Mouse (Mus musculus) kidney, adult 2 months (tissue): ENCODE measurements around the gene Gmip. TPM values are rescaled to one million over a fixed set of nuclear protein-coding genes. Genes with fewer than 3 reads are reported as not detected.

Experiments
- DNase-seq: peaks from one replicate; pipeline ENCODE4 v3.0.0; 2021
- H3K27ac ChIP-seq: fragments of 200-500 bp; 2 replicates; pipeline ENCODE4 v1.5.1; 2012; ENCODE audit warnings: low read depth, low read length, control low read depth, inconsistent platforms; ENCODE audit not compliant: insufficient read depth
- H3K27me3 ChIP-seq: fragments of 200-500 bp; replicated peaks from 2 replicates; pipeline ENCODE4 v1.6.1; 2012; ENCODE audit warnings: mild to moderate bottlenecking, moderate library complexity, low read length, inconsistent platforms; ENCODE audit not compliant: control insufficient read depth, insufficient read depth
- H3K36me3 ChIP-seq: fragments of 200-500 bp; 2 replicates; pipeline ENCODE4 v1.6.1; 2012; ENCODE audit warnings: mild to moderate bottlenecking, moderate library complexity, low read length, inconsistent platforms; ENCODE audit not compliant: control insufficient read depth, insufficient read depth
- H3K4me1 ChIP-seq: fragments of 200-500 bp; 2 replicates; pipeline ENCODE4 v1.6.1; 2011; ENCODE audit warnings: low read length; ENCODE audit not compliant: control insufficient read depth, insufficient read depth
- H3K4me3 ChIP-seq: fragments of 200-500 bp; 2 replicates; pipeline ENCODE4 v1.5.1; 2011; ENCODE audit warnings: mild to moderate bottlenecking, low read depth, low read length, control low read depth; ENCODE audit not compliant: insufficient read depth
- CTCF ChIP-seq: fragments of 200-500 bp; conservative IDR thresholded peaks from 2 replicates; pipeline ENCODE4 v1.5.1; 2011; ENCODE audit warnings: low read depth, mild to moderate bottlenecking, control low read depth, low read length, moderate library complexity, mixed read lengths; ENCODE audit not compliant: insufficient read depth, insufficient read length
- POLR2A ChIP-seq: fragments of 200-500 bp; IDR thresholded peaks from one replicate; pipeline ENCODE4 v1.6.1; 2011; ENCODE audit warnings: low read depth, low read length, control low read depth
- WGBS: fragments of 180-500 bp; shearing (Covaris S2); methylation state at CpG from one replicate; pipeline ENCODE4 v1.1.7; 2018; 5-methylcytosine and 5-hydroxymethylcytosine counted together
- polyA plus RNA-seq: library from polyadenylated mRNA; depleted of rRNA; stranded (reverse); fragments of >200 nt; gene quantifications from 2 replicates; pipeline ENCODE4 v1.2.3, GENCODE M21; 2012

Gene Gmip
- polyA plus RNA-seq, 1 experiment = 15.8 TPM

DNA sequence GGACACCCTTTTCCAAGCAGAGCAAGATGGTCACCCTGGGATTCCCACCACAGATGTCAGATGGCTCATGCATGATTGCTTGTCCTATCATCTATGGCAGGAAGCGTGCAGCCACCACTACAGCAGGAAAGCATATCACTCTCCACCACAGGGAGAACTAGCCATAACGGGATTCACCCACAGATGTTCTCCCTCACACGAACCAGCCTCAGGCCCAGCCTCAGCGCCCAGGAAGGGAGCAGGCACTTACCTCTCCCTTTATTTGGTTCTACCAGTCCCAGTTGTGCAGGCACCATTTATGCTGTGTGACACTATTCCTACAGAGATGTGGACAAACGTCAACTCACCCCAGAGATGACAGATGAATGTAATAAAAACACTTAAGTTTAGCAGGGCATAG lies 19.4 kb upstream of the Gmip start:
- Histone ChIP-seq H3K4me3 (no peak overlapping the region), H3K27me3 (no peaks in the 10 kb centered on the region), H3K27ac (no peak overlapping the region), H3K36me3 (no peaks in the 10 kb centered on the region), H3K4me1 (peaks cover 7% of the 10 kb centered on the region; the same call in 1 of the 2 replicates)
- 87% methylated on average over 5 of the region's 5 CpGs for WGBS
- TF ChIP-seq CTCF (no peak), POLR2A (no peak)
- no peak for DNase-seq

DNA sequence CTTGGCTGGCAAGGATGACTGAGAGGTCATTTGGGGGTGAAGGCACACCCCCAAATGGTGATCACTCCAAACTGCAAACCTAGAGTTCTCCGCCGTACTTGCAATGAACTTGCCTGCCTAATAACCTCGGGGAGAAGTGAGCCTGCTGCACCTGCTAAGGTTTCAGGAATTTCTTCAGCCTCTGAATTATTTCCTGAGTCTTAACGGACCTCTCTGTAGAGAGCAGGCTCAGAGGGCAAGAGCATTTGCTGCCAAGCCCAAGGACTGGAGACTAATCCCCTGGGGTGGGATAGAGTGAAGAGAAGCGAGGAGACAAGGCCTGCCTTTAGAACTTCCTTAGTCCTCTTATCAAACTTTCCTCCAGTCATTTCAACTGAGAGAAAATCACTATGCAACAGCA lies 18.7 kb upstream of the Gmip start:
- TF ChIP-seq CTCF = no peak
- no peak for TF ChIP-seq POLR2A
- 47% methylated on average over 5 of the region's 5 CpGs for WGBS
- no peak overlapping the region for H3K4me3 ChIP-seq

DNA sequence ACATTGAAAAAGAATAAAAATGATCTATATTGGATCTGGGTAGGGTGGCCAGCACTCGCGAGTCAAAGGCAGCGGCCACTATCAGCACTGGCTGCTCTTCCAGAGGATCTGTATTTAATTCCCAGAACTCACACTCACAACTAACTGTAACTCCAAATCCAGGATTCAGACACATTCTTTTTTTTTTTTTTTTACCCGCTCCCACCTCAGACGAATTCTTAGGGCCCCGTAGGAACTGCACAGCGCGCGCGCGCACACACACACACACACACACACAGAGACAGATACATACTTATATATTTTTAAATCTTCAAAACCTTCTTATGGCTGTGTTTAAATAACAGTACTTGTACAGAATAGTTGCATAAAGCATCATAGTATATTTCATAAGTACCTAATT lies 18.1 kb upstream of the Gmip start:
- no peaks in the 10 kb centered on the region for H3K27me3 ChIP-seq
- DNase-seq = peak; percentile 37
- H3K36me3 ChIP-seq = no peaks in the 10 kb centered on the region
- H3K4me3 ChIP-seq = peak overlapping the region; percentile 68
- WGBS = 21% methylated on average over 11 of the region's 11 CpGs
- H3K27ac ChIP-seq = peak overlapping the region; percentile 87
- no peak for TF ChIP-seq CTCF
- no peak for TF ChIP-seq POLR2A
- H3K4me1 ChIP-seq = peaks cover 7% of the 10 kb centered on the region; the same call in 1 of the 2 replicates

More for the DNA sequence above, 18.7 kb upstream of the Gmip start:
- H3K36me3 ChIP-seq = no peaks in the 10 kb centered on the region
- H3K4me1 ChIP-seq = peaks cover 7% of the 10 kb centered on the region; the same call in 1 of the 2 replicates
- peak; percentile 15 for DNase-seq
- no peak overlapping the region; the same call in 1 of the 2 replicates for H3K27ac ChIP-seq
- no peaks in the 10 kb centered on the region for H3K27me3 ChIP-seq

DNA sequence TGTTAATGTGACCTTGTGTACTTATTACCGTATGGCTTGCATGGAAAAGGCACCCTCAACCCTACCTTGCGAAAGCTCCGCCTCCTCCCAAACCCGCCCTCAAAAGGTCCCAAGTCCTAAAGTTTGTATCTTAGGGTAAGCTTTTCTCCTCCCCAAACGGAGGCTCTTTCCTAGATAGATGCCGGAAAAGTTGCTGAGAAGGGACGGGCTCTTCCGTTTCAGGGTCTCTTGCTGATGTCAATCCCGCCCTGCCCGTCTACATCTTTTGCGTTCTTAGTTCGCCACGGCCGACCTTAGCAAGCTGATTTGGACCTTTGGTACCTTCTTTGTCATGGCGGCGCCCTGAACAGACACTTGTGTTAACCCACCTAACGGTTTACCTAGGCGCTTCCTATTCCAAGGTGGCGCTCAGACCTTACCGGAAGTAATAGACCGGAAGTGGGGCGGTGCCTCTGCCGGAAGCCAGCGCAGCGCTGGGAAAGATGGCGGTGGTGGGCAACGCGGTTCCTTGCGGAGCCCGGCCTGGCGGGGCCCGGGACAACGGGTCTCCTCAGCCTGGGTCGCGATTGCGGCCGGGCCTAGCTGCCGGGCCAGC lies 17.6 kb upstream of the Gmip start, which contains the start of the genes Atp13a1 and Zfp866:
Atp13a1 (plus strand) TSS at position 391 of the 595 bp plus-strand sequence.
Zfp866 (minus strand) TSS at position 406 of the 595 bp plus-strand sequence.
- Histone ChIP-seq H3K27me3 (no peaks in the 10 kb centered on the region), H3K4me1 (peaks cover 7% of the 10 kb centered on the region; the same call in 1 of the 2 replicates), H3K36me3 (no peaks in the 10 kb centered on the region), H3K4me3 (peak within 1 kb of the TSS; percentile 68), H3K27ac (peak within 1 kb of the TSS; percentile 87)
- under 1% methylated on average over 38 of the region's 38 CpGs for WGBS
- no peak for TF ChIP-seq CTCF
- peak; percentile 59 for TF ChIP-seq POLR2A
- DNase-seq = peak; percentile 95

DNA sequence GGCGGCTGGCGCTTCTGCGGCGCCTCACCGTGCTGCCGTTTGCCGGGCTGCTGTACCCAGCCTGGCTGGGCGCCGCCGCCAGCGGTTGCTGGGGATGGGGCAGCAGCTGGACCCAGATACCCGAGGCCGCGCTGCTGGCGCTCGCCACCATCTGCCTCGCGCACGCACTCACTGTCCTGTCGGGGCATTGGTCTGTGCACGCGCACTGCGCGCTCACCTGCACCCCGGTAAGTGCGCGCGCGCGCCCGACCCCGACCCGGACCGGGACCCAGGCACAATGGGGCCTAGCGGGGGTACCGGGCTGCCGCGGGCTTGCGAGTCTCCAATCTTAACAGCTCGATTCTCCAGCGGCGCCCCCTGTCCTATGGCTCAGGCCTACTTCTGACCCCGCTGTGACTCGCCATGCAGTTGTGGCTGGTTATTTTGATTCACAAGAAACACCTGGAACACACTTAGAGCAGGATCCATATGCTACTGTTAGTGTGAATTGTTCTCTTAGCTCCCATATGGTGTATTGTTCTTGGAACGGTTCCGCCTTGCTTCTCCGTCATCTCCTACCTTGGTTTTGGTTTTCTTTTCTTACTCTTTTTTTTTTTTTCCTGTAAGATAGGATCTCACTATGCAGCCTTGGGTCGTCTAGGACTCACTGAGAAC lies 16.9 kb upstream of the Gmip start:
- 1% methylated on average over 47 of the region's 48 CpGs for WGBS
- H3K36me3 ChIP-seq = no peaks in the 10 kb centered on the region
- H3K4me3 ChIP-seq = peak overlapping the region; percentile 68
- peaks cover 7% of the 10 kb centered on the region; the same call in 1 of the 2 replicates for H3K4me1 ChIP-seq
- TF ChIP-seq CTCF (no peak), POLR2A (no peak)
- H3K27ac ChIP-seq = peak overlapping the region; percentile 41
- DNase-seq = peak; percentile 38
- no peaks in the 10 kb centered on the region for H3K27me3 ChIP-seq

- H3K4me1 ChIP-seq = peaks cover 7% of the 10 kb centered on the region; the same call in 1 of the 2 replicates
- WGBS = 87% methylated on average over 4 of the region's 4 CpGs
- H3K27ac ChIP-seq = no peak overlapping the region
- H3K27me3 ChIP-seq = no peaks in the 10 kb centered on the region
- H3K36me3 ChIP-seq = peaks cover 2% of the 10 kb centered on the region
- DNase-seq = no peak
- TF ChIP-seq POLR2A (no peak), CTCF (no peak)
- no peak overlapping the region for H3K4me3 ChIP-seq
Observed at GRCm38 (mm10) chr8:69793666-69794065, 14.8 kb upstream of the Gmip start.

DNA sequence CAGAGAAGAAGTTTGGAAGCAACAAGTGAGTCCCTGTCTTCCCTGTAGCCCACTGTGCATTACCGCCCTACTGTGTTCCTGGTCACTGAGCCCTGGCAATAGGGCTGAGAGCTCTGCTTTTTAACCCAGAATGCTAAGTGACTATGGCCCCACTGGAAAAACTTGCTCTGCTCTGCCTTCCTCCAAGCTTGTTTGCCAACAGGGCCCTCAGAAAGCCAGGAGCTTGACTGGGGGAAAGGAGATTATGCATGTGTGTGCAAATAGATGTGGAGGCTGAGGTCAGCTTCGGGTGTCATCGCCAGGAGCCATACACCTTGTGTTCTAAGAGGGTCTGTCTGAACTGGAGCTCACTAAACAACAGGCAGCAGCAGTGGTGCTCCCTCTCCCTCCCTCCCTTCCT lies 14.4 kb upstream of the Gmip start:
- Histone ChIP-seq H3K27ac (no peak overlapping the region), H3K36me3 (peaks cover 2% of the 10 kb centered on the region), H3K27me3 (no peaks in the 10 kb centered on the region), H3K4me1 (peaks cover 7% of the 10 kb centered on the region; the same call in 1 of the 2 replicates), H3K4me3 (no peak overlapping the region)
- no peak for DNase-seq
- no peak for TF ChIP-seq CTCF
- TF ChIP-seq POLR2A = no peak
- 92% methylated on average over 3 of the region's 3 CpGs for WGBS
